Mouse (Mus musculus): ENCODE results near the gene Snai3.

DNA sequence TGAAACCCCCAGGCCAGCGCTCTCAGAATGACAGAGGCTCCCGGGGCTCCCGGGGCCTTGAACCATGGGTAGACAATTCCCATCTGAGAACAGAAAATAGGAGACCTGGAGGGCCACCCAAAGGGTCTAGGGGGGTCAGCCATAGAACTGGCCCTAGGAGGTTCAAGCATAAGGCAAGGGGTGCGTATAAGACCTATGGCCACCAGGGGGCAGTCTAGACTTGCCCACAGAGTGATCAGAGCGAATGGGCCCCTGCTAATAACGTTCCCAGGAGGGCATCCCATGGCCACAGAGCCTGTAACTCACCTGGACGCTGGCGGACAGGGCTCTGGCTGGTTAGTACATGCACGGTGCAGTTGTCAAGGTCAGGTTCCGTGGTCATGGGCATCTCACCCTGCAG lies 40.3 kb upstream of the Snai3 start:
- TF ChIP-seq CTCF (IDR thresholded peaks at IDR 0.05; ENCODE audit: low read depth) (peak; percentile 95), EP300 (IDR thresholded peaks at IDR 0.05; ENCODE audit: low read depth) (no peak)
